Mouse (Mus musculus) urinary bladder, postnatal 4 days (tissue): ENCODE measurements at regions not wholly inside any gene's neighbourhood (a gene's known extent, or its start where the extent isn't known, plus 50 kb on each side); places are given as distances from the start of the nearest gene placed in this dataset.
"Not testable (repeated sequence)": the region's sequence is repeated elsewhere in the genome, so short reads cannot be mapped to it uniquely, and the experiment has no call there.

ENCODE experiments used
- DNase-seq, 2 experiments: peaks; one replicate each; pipeline ENCODE4 v3.0.0; 2021 to 2022; ENCODE audit warnings: low spot score in 2 of 2

- DNase-seq: no peak
Measured at GRCm38 (mm10) chr1:194437301-194437700, 180.7 kb upstream of the Plxna2 start.

GRCm38 (mm10) chr1:194435060-194435459 lies 183.0 kb upstream of the Plxna2 start:
- no peak for DNase-seq

- no peak for DNase-seq
Measured at GRCm38 (mm10) chr1:194428586-194428985, 189.4 kb upstream of the Plxna2 start.

DNA sequence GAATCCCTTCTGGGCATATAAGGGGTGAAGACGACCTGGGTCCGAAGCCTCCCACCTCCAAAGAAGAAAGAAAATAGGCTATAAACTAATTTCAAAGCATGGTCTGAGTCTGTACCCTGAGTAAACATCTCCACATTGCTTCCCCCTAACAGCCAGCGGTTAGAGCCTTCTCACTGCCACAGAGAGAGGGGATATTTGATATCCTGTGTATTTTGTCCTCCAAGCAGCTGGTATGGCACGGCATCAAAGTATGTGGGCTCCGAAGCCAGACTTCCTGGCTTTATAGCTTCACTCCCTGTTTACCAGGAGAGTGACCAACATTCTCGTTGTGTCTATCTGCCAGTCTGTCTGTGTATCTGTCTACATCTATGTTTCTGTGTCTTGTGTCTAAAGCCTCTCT lies 191.7 kb upstream of the Plxna2 start:
- no peak for DNase-seq

GRCm38 (mm10) chr1:194424201-194424600 lies 193.8 kb upstream of the Plxna2 start:
- DNase-seq: no peak

DNA sequence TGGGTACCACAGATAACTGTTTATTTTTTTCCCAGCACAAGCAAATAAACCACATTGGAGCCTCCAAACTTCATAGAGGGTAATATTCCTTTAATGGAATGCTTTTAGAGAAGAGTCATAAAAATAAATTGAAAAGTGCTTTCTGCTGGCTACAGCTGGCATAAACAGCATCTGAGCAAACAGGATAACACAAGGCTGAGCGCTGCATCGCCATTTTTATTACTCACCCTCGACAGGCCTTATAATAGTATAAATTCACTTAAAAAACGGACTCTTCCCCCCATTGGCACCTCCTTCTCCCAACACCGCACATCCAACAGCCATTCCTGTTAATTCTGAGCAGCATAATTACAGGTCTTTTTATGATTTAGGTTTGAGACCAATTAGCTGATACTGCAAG lies 205.8 kb upstream of the Plxna2 start:
- DNase-seq: no peak

GRCm38 (mm10) chr1:194411788-194412187 lies 206.2 kb upstream of the Plxna2 start:
- no peak for DNase-seq

- no peak for DNase-seq
Measured at GRCm38 (mm10) chr1:194399281-194399680, 218.7 kb upstream of the Plxna2 start.

DNA sequence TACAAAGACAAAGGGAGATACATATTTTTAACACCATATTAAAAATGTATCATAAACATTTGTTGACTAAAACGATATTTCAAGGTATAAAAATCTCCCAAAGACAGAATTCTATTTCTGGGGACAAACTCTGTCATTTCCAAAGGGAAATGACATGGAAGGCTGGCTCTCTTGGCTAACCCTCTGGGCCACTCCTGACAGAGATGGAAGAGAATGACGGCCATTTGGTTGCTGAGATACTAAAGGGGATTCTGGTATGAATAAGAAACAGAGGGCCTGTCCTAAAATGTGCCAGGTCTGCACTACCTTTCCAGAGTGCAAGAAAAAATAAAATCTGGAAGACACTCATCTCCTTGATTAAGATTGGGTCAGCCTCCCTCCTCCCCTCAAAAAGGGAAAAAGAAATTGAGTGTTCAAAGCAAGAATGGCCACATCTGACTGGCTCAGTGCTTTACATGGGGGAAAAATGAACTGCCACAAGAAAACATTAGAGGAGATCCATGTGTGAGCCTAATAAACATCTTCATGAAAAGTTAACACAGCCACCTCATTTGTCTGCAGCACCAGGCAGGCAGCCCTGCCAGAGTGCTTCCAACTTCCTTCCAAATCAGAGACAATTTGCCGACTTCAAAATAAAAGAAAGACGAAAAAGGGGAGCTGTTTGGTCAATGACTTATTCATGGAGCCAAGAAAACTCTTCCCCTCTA lies 221.1 kb upstream of the Plxna2 start:
- no peak for DNase-seq

GRCm38 (mm10) chr1:194393720-194394119 lies 224.3 kb upstream of the Plxna2 start:
- DNase-seq: no peak

GRCm38 (mm10) chr1:194390202-194390601 lies 227.8 kb upstream of the Plxna2 start:
- no peak for DNase-seq

DNA sequence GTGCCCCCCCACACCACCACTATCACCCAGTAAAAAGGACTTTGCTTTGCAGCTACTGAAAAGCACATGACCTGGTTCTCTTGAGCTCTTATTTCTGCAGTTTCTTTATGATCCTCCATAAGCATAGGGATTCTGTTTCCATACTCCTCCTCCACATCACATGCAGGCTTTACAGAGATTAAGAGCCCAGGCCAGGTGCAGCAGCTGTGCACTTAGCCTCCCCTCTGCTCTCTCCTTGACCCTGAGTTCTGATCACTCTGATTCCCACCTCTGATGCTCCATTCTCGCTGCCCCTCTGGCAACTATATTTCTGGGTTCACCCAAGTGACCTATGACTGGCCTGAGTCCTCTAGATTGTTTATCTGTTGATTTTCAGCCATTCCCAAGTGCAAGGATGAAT lies 239.9 kb upstream of the Plxna2 start:
- DNase-seq: no peak

DNA sequence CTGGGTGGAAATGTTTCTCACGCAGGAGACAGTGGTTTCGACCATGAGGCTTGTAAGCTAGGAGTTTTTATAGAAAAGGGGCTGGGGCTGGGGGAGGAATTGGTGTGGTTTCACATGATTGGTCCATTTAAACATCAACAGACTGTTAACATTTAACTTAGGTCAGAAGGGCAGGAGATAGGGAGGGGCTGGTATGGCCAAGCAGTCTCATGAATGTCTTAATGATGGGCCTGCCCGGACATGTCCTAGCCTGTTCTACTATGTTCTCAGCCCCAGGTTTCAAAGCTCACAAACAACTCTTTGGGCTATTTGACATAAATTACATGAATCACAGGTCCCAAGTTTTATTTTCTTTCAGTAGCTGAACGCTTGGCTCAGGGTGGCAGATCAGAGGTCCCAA lies 244.5 kb upstream of the Plxna2 start:
- DNase-seq: not testable (repeated sequence)

DNA sequence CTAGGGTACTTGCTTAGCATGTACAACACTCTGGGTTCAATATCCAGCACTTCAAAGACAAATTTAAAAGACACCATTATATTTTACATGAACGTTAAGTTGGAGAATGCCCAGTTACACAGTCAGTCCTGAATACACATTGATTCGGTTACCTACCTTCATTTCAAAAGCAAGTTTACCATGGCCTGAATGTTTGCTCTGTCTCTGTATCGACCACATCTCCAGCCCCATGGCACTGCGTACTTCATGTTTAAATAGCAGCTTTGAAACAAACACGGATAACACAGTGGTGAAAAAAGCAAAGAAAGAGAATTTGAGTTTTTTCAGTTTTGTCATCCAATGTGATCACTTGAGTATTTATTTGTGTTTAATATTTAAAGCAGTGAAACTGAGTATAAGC lies 254.1 kb upstream of the Plxna2 start:
- DNase-seq: no peak

GRCm38 (mm10) chr1:194363129-194363768 lies 254.8 kb upstream of the Plxna2 start:
- DNase-seq: no peak

- no peak for DNase-seq
Measured at GRCm38 (mm10) chr1:194362298-194362697, 255.7 kb upstream of the Plxna2 start.

- DNase-seq: no peak
Measured at GRCm38 (mm10) chr1:194361316-194361715, 256.7 kb upstream of the Plxna2 start.

- no peak for DNase-seq
Measured at GRCm38 (mm10) chr1:194354332-194355120, 263.5 kb upstream of the Plxna2 start.

GRCm38 (mm10) chr1:194345304-194346033 lies 272.5 kb upstream of the Plxna2 start:
- no peak for DNase-seq

DNA sequence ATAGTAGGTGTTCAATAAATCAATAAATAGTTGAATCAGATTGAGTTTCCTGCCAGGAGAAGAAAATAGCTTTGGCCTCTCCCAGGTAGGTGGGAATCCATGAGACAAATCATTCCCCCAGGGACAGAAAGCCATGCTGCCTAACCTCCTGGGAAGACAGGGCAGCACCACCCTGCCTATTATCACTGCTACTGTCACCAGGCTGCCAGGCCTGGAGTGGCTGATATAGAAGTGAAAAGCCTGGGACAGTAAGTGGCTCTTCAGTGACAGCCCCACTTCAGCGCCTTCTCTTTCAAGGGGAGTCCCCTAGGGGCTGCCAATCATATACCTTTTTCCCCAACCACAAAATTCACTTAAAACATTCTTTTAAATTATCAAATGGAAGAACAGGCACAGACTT lies 275.4 kb upstream of the Plxna2 start:
- no peak for DNase-seq

DNA sequence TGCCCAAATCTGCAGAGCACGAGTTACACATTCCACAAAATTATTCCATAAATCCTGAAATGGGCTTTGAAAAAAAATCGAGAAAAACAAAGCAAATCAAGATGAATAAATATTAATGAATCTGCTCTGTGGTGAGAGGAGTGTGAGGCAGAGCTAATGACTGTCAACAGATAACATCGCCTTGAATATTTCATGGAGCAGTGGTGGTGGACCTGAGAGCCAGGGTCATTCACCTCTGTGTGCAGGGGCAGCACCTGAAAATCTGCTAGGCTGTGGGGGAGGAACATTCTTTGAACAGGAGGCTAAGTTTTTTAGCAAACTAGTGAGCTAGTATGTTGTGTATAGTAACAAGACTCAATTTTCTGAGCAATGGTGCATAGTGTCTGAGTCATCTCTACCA lies 276.3 kb upstream of the Plxna2 start:
- no peak for DNase-seq
